Mouse (Mus musculus): ENCODE results near the gene Sdccag8. TPM values are rescaled to one million over a fixed set of nuclear protein-coding genes. Genes with fewer than 3 reads are reported as not detected.
A peak's percentile ranks its signal among the peaks of the same experiment; 100 is the strongest.

Sdccag8 gene
- total RNA-seq, 2 experiments from 2014 or later: 20.0 to 20.7 TPM

- Histone ChIP-seq H3K4me3 (no peak overlapping the region), H3K27ac (no peak overlapping the region)
- DNase-seq (ENCODE audit: low spot score in 2 of 2): no peak
- TF ChIP-seq CTCF (conservative IDR thresholded peaks at IDR 0.05): no peak
Measured at GRCm38 (mm10) chr1:177004041-177004741, 189.7 kb downstream of the Sdccag8 start.

- no peak overlapping the region for H3K4me3 ChIP-seq
- DNase-seq (ENCODE audit: low spot score in 2 of 2): no peak
- TF ChIP-seq CTCF (conservative IDR thresholded peaks at IDR 0.05): no peak
- H3K27ac ChIP-seq: no peak overlapping the region
Measured at GRCm38 (mm10) chr1:177007405-177007804, 192.9 kb downstream of the Sdccag8 start.

- no peak for DNase-seq (ENCODE audit: low spot score in 2 of 2)
- no peak for TF ChIP-seq CTCF (conservative IDR thresholded peaks at IDR 0.05)
- H3K4me3 ChIP-seq: no peak overlapping the region
- H3K27ac ChIP-seq: no peak overlapping the region
Measured at GRCm38 (mm10) chr1:177008777-177009176, 194.3 kb downstream of the Sdccag8 start.

GRCm38 (mm10) chr1:177010041-177010440 lies 195.6 kb downstream of the Sdccag8 start:
- H3K27ac ChIP-seq: no peak overlapping the region
- TF ChIP-seq CTCF (conservative IDR thresholded peaks at IDR 0.05): no peak
- H3K4me3 ChIP-seq: no peak overlapping the region
- no peak for DNase-seq (ENCODE audit: low spot score in 2 of 2)

GRCm38 (mm10) chr1:177010607-177011302 lies 196.3 kb downstream of the Sdccag8 start:
- peak overlapping the region; percentile 32; the same call in 1 of the 2 replicates for H3K27ac ChIP-seq
- H3K4me3 ChIP-seq: no peak overlapping the region
- DNase-seq (ENCODE audit: low spot score in 2 of 2): no peak
- TF ChIP-seq CTCF (conservative IDR thresholded peaks at IDR 0.05): no peak

- no peak for TF ChIP-seq CTCF (conservative IDR thresholded peaks at IDR 0.05)
- Histone ChIP-seq H3K27ac (0 out of 2 replicates have a peak overlapping the region, but pooled peaks have one; percentile 32), H3K4me3 (no peak overlapping the region)
- no peak for DNase-seq (ENCODE audit: low spot score in 2 of 2)
Measured at GRCm38 (mm10) chr1:177011688-177012087, 197.2 kb downstream of the Sdccag8 start.

GRCm38 (mm10) chr1:177012774-177013173 lies 198.3 kb downstream of the Sdccag8 start:
- H3K4me3 ChIP-seq: no peak overlapping the region
- TF ChIP-seq CTCF (conservative IDR thresholded peaks at IDR 0.05): no peak
- no peak for DNase-seq (ENCODE audit: low spot score in 2 of 2)
- H3K27ac ChIP-seq: no peak overlapping the region

- DNase-seq (ENCODE audit: low spot score in 2 of 2): no peak
- no peak for TF ChIP-seq CTCF (conservative IDR thresholded peaks at IDR 0.05)
- Histone ChIP-seq H3K27ac (peak overlapping the region; percentile 80), H3K4me3 (no peak overlapping the region)
Measured at GRCm38 (mm10) chr1:177013313-177013712, 198.9 kb downstream of the Sdccag8 start.

- TF ChIP-seq CTCF (conservative IDR thresholded peaks at IDR 0.05): no peak
Measured at GRCm38 (mm10) chr1:177013776-177014175, 199.3 kb downstream of the Sdccag8 start.

GRCm38 (mm10) chr1:177014346-177014745 lies 199.9 kb downstream of the Sdccag8 start:
- no peak for TF ChIP-seq CTCF (conservative IDR thresholded peaks at IDR 0.05)
- no peak for DNase-seq (ENCODE audit: low spot score in 2 of 2)
- H3K27ac ChIP-seq: peak overlapping the region; percentile 80
- no peak overlapping the region for H3K4me3 ChIP-seq

More at GRCm38 (mm10) chr1:177013776-177014175, 199.3 kb downstream of the Sdccag8 start:
- Histone ChIP-seq H3K4me3 (no peak overlapping the region), H3K27ac (peak overlapping the region; percentile 80)
- no peak for DNase-seq (ENCODE audit: low spot score in 2 of 2)

- no peak for DNase-seq (ENCODE audit: low spot score in 2 of 2)
- H3K4me3 ChIP-seq: no peak overlapping the region
- TF ChIP-seq CTCF (conservative IDR thresholded peaks at IDR 0.05): no peak
Measured at GRCm38 (mm10) chr1:177014921-177015439, 200.5 kb downstream of the Sdccag8 start.

GRCm38 (mm10) chr1:177015917-177016316 lies 201.5 kb downstream of the Sdccag8 start:
- H3K4me3 ChIP-seq: no peak overlapping the region
- H3K27ac ChIP-seq: peak overlapping the region; percentile 80
- DNase-seq (ENCODE audit: low spot score in 2 of 2): no peak
- TF ChIP-seq CTCF (conservative IDR thresholded peaks at IDR 0.05): no peak

More at GRCm38 (mm10) chr1:177014921-177015439, 200.5 kb downstream of the Sdccag8 start:
- peak overlapping the region; percentile 80 for H3K27ac ChIP-seq

- Histone ChIP-seq H3K27ac (peak overlapping the region; percentile 80; the same call in 1 of the 2 replicates), H3K4me3 (no peak overlapping the region)
- DNase-seq (ENCODE audit: low spot score in 2 of 2): no peak
- no peak for TF ChIP-seq CTCF (conservative IDR thresholded peaks at IDR 0.05)
Measured at GRCm38 (mm10) chr1:177016729-177017128, 202.3 kb downstream of the Sdccag8 start.

Measured in layer of hippocampus, adult 2 months (tissue).